Mouse (Mus musculus) adrenal gland, postnatal 4 days (tissue): ENCODE measurements at regions not wholly inside any gene's neighbourhood (a gene's known extent, or its start where the extent isn't known, plus 50 kb on each side); places are given as distances from the start of the nearest gene placed in this dataset.

Experiments used
- DNase-seq, 2 experiments: peaks; one replicate each; pipeline ENCODE4 v3.0.0; 2021 to 2022; ENCODE audit warnings: low spot score in 2 of 2, mixed read lengths in 2 of 2

- no peak for DNase-seq
Measured at GRCm38 (mm10) chr13:37149961-37150360, 99.9 kb upstream of the F13a1 start.

- DNase-seq = no peak
Measured at GRCm38 (mm10) chr13:37149066-37149781, 99.2 kb upstream of the F13a1 start.

- no peak for DNase-seq
Measured at GRCm38 (mm10) chr13:37148627-37149026, 98.6 kb upstream of the F13a1 start.

- no peak for DNase-seq
Measured at GRCm38 (mm10) chr13:37147790-37148189, 97.7 kb upstream of the F13a1 start.

- DNase-seq = no peak
Measured at GRCm38 (mm10) chr13:37142812-37143211, 92.8 kb upstream of the F13a1 start.

- DNase-seq = no peak
Measured at GRCm38 (mm10) chr13:37135115-37135514, 85.1 kb upstream of the F13a1 start.

- DNase-seq = no peak
Measured at GRCm38 (mm10) chr13:37134518-37134917, 84.5 kb upstream of the F13a1 start.

GRCm38 (mm10) chr13:37130637-37131036 is 80.6 kb upstream of the F13a1 start:
- DNase-seq = no peak

GRCm38 (mm10) chr13:37121602-37122001 is 71.6 kb upstream of the F13a1 start:
- no peak for DNase-seq

- no peak for DNase-seq
Measured at GRCm38 (mm10) chr13:37120219-37120618, 70.2 kb upstream of the F13a1 start.

- DNase-seq = no peak
Measured at GRCm38 (mm10) chr13:37114324-37114723, 64.3 kb upstream of the F13a1 start.

GRCm38 (mm10) chr13:37111747-37112146 is 61.7 kb upstream of the F13a1 start:
- DNase-seq = no peak

GRCm38 (mm10) chr13:37107721-37108120 is 57.7 kb upstream of the F13a1 start:
- DNase-seq = no peak

GRCm38 (mm10) chr13:37106009-37106408 is 56.0 kb upstream of the F13a1 start:
- DNase-seq = no peak

- no peak for DNase-seq
Measured at GRCm38 (mm10) chr13:37104410-37105294, 54.6 kb upstream of the F13a1 start.

- no peak for DNase-seq
Measured at GRCm38 (mm10) chr13:37103741-37104296, 53.8 kb upstream of the F13a1 start.

GRCm38 (mm10) chr13:37101755-37102154 is 51.7 kb upstream of the F13a1 start:
- DNase-seq = no peak
